Comparison of ENCODE assay signal across 8 mouse cellular contexts in genomic region chr9:51136985-51137384, GRCm38 (mm10). TPM values are rescaled to one million over a fixed set of nuclear protein-coding genes. Genes with fewer than 3 reads are reported as not detected.
DNase-seq lines count a peak whose midpoint lies in the region.

No protein-coding gene starts in this region.

- peak; percentile 33 to 47 for DNase-seq in adrenal gland, adult 18-20 months (ENCODE audit: low spot score in 2 of 2)
- DNase-seq in adrenal gland, postnatal 4 days (ENCODE audit: low spot score in 2 of 2) = no peak
- DNase-seq in layer of hippocampus, adult 11-12 months (ENCODE audit: low spot score) = peak; percentile 23
- DNase-seq in layer of hippocampus, postnatal 36 days = no peak
- peak; percentile 65 for DNase-seq in adrenal gland, postnatal 14 days
- DNase-seq in kidney, postnatal 14 days = peak; percentile 9
- DNase-seq in right cerebral cortex, postnatal 25 days = peak; percentile 19
- DNase-seq in urinary bladder, postnatal 25 days (ENCODE audit: low spot score) = no peak

RNA-seq across cellular contexts. Expression of gene Gm32742, which starts 28.3 kb away (rescaled TPM):
- total RNA-seq in adrenal gland, adult 18-20 months (2021) = not detected
- total RNA-seq in adrenal gland, postnatal 4 days (2021) = not detected
- not detected for total RNA-seq in layer of hippocampus, postnatal 36 days (2021)
- total RNA-seq in adrenal gland, postnatal 14 days (2021) = not detected in 2 replicates

RNA-seq across cellular contexts. Expression of gene 4833427G06Rik, which starts 35.1 kb away (rescaled TPM):
- not detected for total RNA-seq in adrenal gland, adult 18-20 months (2021)
- under 1 TPM in 1 of 2 experiments, not detected in 1; 0.31 TPM for total RNA-seq in adrenal gland, postnatal 4 days (2021)
- total RNA-seq in layer of hippocampus, postnatal 36 days (2021) = not detected
- total RNA-seq in adrenal gland, postnatal 14 days (2021) = not detected in 2 replicates

Comparison
In these comparisons a context has a peak if more than half of its experiments do, and no peak if none do; other contexts are left out.
1. DNase-seq: peak in adrenal gland, adult 18-20 months (2 of 2), layer of hippocampus, adult 11-12 months (single experiment), adrenal gland, postnatal 14 days (single experiment), kidney, postnatal 14 days (single experiment) and right cerebral cortex, postnatal 25 days (single experiment); none in adrenal gland, postnatal 4 days (0 of 2), layer of hippocampus, postnatal 36 days (0 of 2) and urinary bladder, postnatal 25 days (single experiment).